Mouse (Mus musculus) limb, embryonic 11.5 days (tissue): ENCODE results near the gene Gm49387. TPM values are rescaled to one million over a fixed set of nuclear protein-coding genes. Genes with fewer than 3 reads are reported as not detected.

Source experiments
- ATAC-seq: fragments of 200-750 bp; cut with Nextera tagmentation; 2 replicates; pipeline ENCODE4 v1.8.0; 2017; ENCODE audit warnings: low read depth; ENCODE audit not compliant: insufficient number of reproducible peaks, low FRiP score, low TSS enrichment
- DNase-seq: peaks from one replicate; pipeline ENCODE4 v3.0.0-alpha.2; 2015; ENCODE audit warnings: low spot score
- H3K27ac ChIP-seq: fragments of 300-500 bp; sonication (generic); replicated peaks from 2 replicates; pipeline ENCODE4 v1.5.1; 2014; ENCODE audit warnings: low read depth, mild to moderate bottlenecking, low read length
- H3K27me3 ChIP-seq: fragments of 300-500 bp; sonication (generic); 2 replicates; pipeline ENCODE4 v1.6.1; 2014; ENCODE audit warnings: mild to moderate bottlenecking, low read length, mixed read lengths; ENCODE audit not compliant: control insufficient read depth, insufficient read depth
- H3K36me3 ChIP-seq: fragments of 300-500 bp; sonication (generic); 2 replicates; pipeline ENCODE4 v1.6.1; 2014; ENCODE audit warnings: mild to moderate bottlenecking, low read length, moderate library complexity, mixed read lengths; ENCODE audit not compliant: control insufficient read depth, insufficient read depth
- H3K4me1 ChIP-seq: fragments of 300-500 bp; sonication (generic); 2 replicates; pipeline ENCODE4 v1.6.1; 2014; ENCODE audit warnings: low read length, mixed read lengths; ENCODE audit not compliant: control insufficient read depth, insufficient read depth
- H3K4me2 ChIP-seq: fragments of 300-500 bp; sonication (generic); 2 replicates; pipeline ENCODE4 v1.6.1; 2014; ENCODE audit warnings: low read depth, mild to moderate bottlenecking, moderate library complexity; ENCODE audit not compliant: severe bottlenecking
- H3K4me3 ChIP-seq: fragments of 300-500 bp; sonication (generic); 2 replicates; pipeline ENCODE4 v1.5.1; 2014; ENCODE audit warnings: low read depth, low read length
- H3K9ac ChIP-seq: fragments of 300-500 bp; sonication (generic); 2 replicates; pipeline ENCODE4 v1.6.1; 2014; ENCODE audit warnings: mild to moderate bottlenecking, low read length
- H3K9me3 ChIP-seq: fragments of 300-500 bp; sonication (generic); 2 replicates; pipeline ENCODE4 v1.6.1; 2016; ENCODE audit warnings: low read length; ENCODE audit not compliant: control insufficient read depth
- WGBS: fragments of 180-500 bp; shearing (Covaris S2); extraction: QIAGEN DNeasy Blood & Tissue Kit; methylation state at CpG from one replicate; pipeline ENCODE4 v1.1.7; 2014; 5-methylcytosine and 5-hydroxymethylcytosine counted together
- polyA plus RNA-seq: library from polyadenylated mRNA; unstranded; fragments of >200 nt; fragmentation: Nextera tagmentation; extraction: Ambion mirVana; gene quantifications from 2 replicates; pipeline ENCODE4 v1.2.1, GENCODE M21; 2014

Gm49387 gene
- polyA plus RNA-seq, 1 experiment from 2014 or later, result 1.0 TPM

GRCm38 (mm10) chr14:31658126-31658680 is 17.5 kb upstream of the Gm49387 start:
- peak; percentile 19 for DNase-seq
- no peaks in the 10 kb centered on the region for H3K27me3 ChIP-seq
- H3K4me3 ChIP-seq, result no peak overlapping the region
- 95% methylated on average over 8 of the region's 8 CpGs for WGBS
- H3K4me2 ChIP-seq, result no peak overlapping the region
- H3K4me1 ChIP-seq, result peaks cover 21% of the 10 kb centered on the region
- H3K27ac ChIP-seq, result no peak overlapping the region
- H3K9ac ChIP-seq, result no peak overlapping the region
- ATAC-seq, result no peak
- no peaks in the 10 kb centered on the region for H3K9me3 ChIP-seq
- no peaks in the 10 kb centered on the region for H3K36me3 ChIP-seq

GRCm38 (mm10) chr14:31656857-31657645 is 16.4 kb upstream of the Gm49387 start:
- H3K9ac ChIP-seq, result no peak overlapping the region
- no peak for ATAC-seq
- no peak overlapping the region for H3K4me2 ChIP-seq
- H3K36me3 ChIP-seq, result no peaks in the 10 kb centered on the region
- no peak overlapping the region for H3K4me3 ChIP-seq
- WGBS, result 45% methylated on average over 5 of the region's 5 CpGs
- H3K27ac ChIP-seq, result no peak overlapping the region
- H3K27me3 ChIP-seq, result no peaks in the 10 kb centered on the region
- H3K4me1 ChIP-seq, result peaks cover 11% of the 10 kb centered on the region; the same call in 1 of the 2 replicates
- DNase-seq, result peak; percentile 89
- no peaks in the 10 kb centered on the region for H3K9me3 ChIP-seq

GRCm38 (mm10) chr14:31656386-31656785 is 15.7 kb upstream of the Gm49387 start:
- DNase-seq (no peak), ATAC-seq (no peak)
- Histone ChIP-seq H3K27me3 (no peaks in the 10 kb centered on the region), H3K36me3 (no peaks in the 10 kb centered on the region), H3K4me2 (no peak overlapping the region), H3K9me3 (no peaks in the 10 kb centered on the region), H3K9ac (no peak overlapping the region), H3K27ac (no peak overlapping the region), H3K4me3 (no peak overlapping the region), H3K4me1 (peaks cover 10% of the 10 kb centered on the region; the same call in 1 of the 2 replicates)
- WGBS, result 70% methylated on average over 7 of the region's 7 CpGs

- Histone ChIP-seq H3K27me3 (no peaks in the 10 kb centered on the region), H3K36me3 (no peaks in the 10 kb centered on the region), H3K9me3 (no peaks in the 10 kb centered on the region), H3K4me1 (peaks cover 4% of the 10 kb centered on the region; the same call in 1 of the 2 replicates), H3K9ac (no peak overlapping the region), H3K4me2 (no peak overlapping the region), H3K4me3 (no peak overlapping the region), H3K27ac (no peak overlapping the region)
- DNase-seq (peak; percentile 19), ATAC-seq (no peak)
- WGBS, result 87% methylated on average over 14 of the region's 14 CpGs
These were observed 14.7 kb upstream of the Gm49387 start for GRCm38 (mm10) chr14:31655406-31655805.

- H3K36me3 ChIP-seq, result no peaks in the 10 kb centered on the region
- no peaks in the 10 kb centered on the region for H3K9me3 ChIP-seq
- ATAC-seq (no peak; the same call in 1 of the 2 replicates), DNase-seq (peak; percentile 19)
- WGBS, result 91% methylated on average over 5 of the region's 5 CpGs
- H3K4me2 ChIP-seq, result no peak overlapping the region
- no peak overlapping the region for H3K27ac ChIP-seq
- H3K9ac ChIP-seq, result no peak overlapping the region
- H3K4me3 ChIP-seq, result no peak overlapping the region
- no peaks in the 10 kb centered on the region for H3K27me3 ChIP-seq
- H3K4me1 ChIP-seq, result peaks cover 2% of the 10 kb centered on the region; the same call in 1 of the 2 replicates
These were observed 14.1 kb upstream of the Gm49387 start for GRCm38 (mm10) chr14:31654816-31655215.

GRCm38 (mm10) chr14:31653101-31653875 is 12.6 kb upstream of the Gm49387 start:
- no peak overlapping the region for H3K4me3 ChIP-seq
- DNase-seq, result no peak
- H3K4me2 ChIP-seq, result no peak overlapping the region
- no peak for ATAC-seq
- WGBS, result 83% methylated on average over 14 of the region's 14 CpGs
- H3K4me1 ChIP-seq, result no peaks in the 10 kb centered on the region
- no peaks in the 10 kb centered on the region for H3K27me3 ChIP-seq
- no peaks in the 10 kb centered on the region for H3K36me3 ChIP-seq
- H3K9ac ChIP-seq, result no peak overlapping the region
- H3K27ac ChIP-seq, result no peak overlapping the region
- no peaks in the 10 kb centered on the region for H3K9me3 ChIP-seq

GRCm38 (mm10) chr14:31652624-31653023 is 11.9 kb upstream of the Gm49387 start:
- no peak for DNase-seq
- Histone ChIP-seq H3K36me3 (no peaks in the 10 kb centered on the region), H3K27ac (no peak overlapping the region), H3K4me2 (no peak overlapping the region), H3K27me3 (no peaks in the 10 kb centered on the region), H3K4me3 (no peak overlapping the region), H3K9me3 (no peaks in the 10 kb centered on the region), H3K4me1 (no peaks in the 10 kb centered on the region), H3K9ac (no peak overlapping the region)
- 97% methylated on average over 1 of the region's 1 CpGs for WGBS
- no peak for ATAC-seq

GRCm38 (mm10) chr14:31652106-31652505 is 11.4 kb upstream of the Gm49387 start:
- ATAC-seq, result no peak
- no peak overlapping the region for H3K27ac ChIP-seq
- H3K9ac ChIP-seq, result no peak overlapping the region
- H3K9me3 ChIP-seq, result no peaks in the 10 kb centered on the region
- no peak overlapping the region for H3K4me3 ChIP-seq
- no peaks in the 10 kb centered on the region for H3K4me1 ChIP-seq
- no peaks in the 10 kb centered on the region for H3K27me3 ChIP-seq
- no peak overlapping the region for H3K4me2 ChIP-seq
- WGBS, result 73% methylated on average over 5 of the region's 5 CpGs
- peak; percentile 19 for DNase-seq
- no peaks in the 10 kb centered on the region for H3K36me3 ChIP-seq
